Mouse (Mus musculus): ENCODE data around the gene Abr.

DNA sequence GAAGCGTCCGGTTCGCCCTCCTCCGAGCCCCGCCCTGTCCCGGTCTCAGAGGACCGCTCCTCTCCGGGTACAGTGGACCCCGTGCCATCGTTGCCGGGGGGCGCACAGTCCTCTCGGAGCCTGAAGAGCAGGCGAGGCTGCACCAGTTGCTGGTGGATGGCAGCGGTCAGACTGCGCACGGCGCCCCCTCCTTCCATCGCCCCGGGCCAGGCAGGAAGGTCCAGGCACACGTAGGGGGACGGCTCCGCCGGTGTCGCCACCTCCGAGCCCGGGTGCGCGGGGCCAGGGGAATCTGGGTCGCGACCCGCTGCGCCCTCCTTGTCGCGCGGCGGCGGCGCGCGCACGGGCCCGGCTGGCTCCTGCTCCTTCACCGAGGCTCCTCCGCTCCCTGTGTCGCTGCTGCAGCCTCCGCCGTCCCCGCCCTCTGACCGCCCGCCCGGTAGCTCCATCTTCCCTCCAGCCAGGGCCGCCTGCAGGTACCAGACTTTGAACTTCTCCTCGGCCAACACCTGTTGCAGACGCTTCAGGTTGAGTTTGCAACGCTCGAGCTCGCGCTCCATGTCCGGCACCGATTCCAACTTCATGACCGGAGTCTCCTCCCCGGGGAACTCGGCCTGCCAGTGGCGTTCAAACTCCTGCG is 572 bp upstream of the Abr start:
- TF ChIP-seq POLR2A (IDR thresholded peaks at IDR 0.05; ENCODE audit: borderline replicate concordance, extremely low read depth, low read depth, low read length) (no peak), CTCF (IDR thresholded peaks at IDR 0.05; ENCODE audit: insufficient read depth, low read length) (no peak)
